Mouse (Mus musculus): Measurements from ENCODE around the gene Hoxa3.

Hoxa3 gene

DNA sequence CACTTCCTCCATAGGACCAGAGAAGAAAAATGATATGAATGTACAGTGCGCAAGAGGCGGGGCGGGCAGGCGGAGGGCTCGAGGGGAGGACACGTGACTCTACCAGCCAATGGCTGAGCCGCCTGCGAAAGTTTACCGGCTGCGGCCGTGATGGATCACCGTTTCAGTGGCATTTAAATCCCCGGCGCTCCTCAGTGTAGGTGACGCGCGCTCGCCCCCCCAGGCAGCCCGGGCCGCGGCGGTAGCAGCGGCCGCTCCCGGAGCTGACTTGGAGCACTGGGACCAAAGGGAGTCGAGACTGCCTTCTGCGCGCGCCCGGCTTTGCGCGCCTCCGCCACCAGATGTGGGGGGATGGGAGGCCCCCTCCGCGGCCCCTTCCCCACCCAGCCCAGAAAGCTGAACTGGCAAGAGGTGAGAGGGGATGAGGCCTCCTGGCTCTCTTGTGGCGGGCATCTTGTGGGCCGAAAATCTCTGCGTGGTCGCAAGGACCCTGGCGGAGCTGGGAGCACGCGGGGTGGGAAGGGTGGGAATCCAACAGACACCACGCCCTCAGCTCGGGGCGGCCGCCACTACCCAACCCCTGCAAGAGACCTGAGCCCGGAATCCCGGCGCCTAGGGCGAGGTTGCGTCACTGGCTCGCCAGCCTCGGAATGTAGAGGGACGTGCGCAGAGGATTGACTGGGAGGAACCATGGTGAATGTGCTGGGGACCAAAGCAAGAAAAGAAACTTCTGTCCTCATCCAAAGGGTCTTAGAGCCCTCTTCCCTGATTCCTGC is 54.7 kb downstream of the Hoxa3 start, which contains the start of gene Hoxa1:
Hoxa1 (minus strand) TSS at position 42 of the 776 bp plus-strand sequence.
- no peak for DNase-seq (ENCODE audit: extremely low spot score, low read depth, low spot score)

DNA sequence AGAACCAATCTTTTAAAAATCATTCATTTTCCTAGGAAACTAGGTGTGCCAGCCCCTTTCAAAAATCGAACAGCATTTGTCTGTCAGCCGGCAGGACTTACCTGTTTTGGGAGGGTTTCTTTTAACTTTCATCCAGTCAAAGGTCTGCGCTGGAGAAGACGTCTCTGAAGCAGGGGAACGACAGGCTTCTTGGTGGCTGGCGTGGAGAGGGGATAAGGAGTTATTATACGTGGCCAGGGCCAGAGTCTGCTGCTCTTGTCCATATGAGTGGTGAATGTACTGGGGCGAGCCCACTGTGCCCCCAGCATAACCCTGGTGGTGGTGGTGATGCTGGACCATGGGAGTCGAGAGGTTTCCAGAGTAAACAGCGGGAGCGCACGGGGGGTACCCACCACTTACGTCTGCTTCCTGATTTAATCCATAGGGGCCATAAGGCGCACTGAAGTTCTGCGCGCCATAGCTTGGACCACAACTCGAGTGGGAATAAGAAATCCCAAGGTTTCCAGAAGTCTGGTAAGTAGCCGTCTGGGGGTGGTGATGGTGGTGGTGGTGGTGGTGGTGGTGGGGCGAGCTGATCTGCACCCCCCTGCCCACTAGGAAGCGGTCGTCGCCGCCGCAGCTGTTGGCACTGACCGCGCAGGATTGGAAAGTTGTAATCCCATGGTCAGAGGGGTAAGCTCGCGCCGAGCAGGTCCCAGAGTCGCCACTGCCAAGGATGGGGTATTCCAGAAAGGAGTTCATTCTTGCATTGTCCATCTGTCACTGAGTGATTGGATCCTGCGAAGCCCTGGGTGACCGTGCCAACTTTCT is 55.5 kb downstream of the Hoxa3 start:
- no peak for DNase-seq (ENCODE audit: extremely low spot score, low read depth, low spot score)

DNA sequence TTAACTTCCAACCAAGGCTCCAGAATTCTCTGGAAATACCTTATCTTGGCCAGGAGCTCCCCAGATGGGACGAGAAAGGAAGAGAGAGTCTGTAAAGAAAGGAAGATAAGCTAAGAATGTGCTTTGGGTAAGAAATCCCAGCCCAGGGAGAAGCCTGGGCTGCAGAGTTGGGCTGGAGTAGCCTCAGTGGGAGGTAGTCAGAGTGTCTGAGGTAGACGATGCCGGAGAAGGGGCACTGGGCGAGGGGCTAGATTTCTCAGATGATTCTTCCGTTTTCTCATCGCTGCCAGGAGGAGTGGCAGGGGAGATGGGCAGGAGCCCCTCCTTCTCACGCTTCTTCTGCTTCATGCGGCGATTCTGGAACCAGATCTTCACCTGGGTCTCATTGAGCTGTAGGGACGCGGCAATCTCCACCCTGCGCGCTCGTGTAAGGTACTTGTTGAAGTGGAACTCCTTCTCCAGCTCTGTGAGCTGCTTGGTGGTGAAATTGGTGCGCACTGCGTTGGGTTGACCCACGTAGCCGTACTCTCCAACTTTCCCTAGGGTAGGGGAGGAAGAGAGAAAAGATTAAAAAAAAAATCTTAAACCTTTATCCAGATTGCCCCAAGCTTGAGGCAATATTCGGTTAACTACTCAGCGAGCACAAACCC is 56.5 kb downstream of the Hoxa3 start:
- DNase-seq (ENCODE audit: extremely low spot score, low read depth, low spot score): no peak

DNA sequence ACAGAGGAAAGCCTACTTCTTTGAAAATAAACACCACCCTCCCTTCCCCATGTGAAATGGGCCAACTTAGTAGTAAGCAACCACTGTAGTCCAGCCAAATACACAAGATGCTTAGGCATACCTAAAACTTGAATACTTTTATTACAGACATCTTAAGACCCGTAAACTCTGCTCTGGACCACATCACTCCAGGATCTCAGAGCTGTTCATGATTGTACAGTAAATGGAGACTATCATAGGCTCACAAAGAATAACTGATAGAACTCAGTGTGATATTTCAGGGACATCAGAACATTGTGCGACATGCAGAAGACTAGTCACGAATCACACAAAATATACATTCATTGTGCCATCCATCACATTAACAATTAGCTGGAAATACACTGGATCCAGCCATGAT is 57.7 kb downstream of the Hoxa3 start:
- no peak for DNase-seq (ENCODE audit: extremely low spot score, low read depth, low spot score)

DNA sequence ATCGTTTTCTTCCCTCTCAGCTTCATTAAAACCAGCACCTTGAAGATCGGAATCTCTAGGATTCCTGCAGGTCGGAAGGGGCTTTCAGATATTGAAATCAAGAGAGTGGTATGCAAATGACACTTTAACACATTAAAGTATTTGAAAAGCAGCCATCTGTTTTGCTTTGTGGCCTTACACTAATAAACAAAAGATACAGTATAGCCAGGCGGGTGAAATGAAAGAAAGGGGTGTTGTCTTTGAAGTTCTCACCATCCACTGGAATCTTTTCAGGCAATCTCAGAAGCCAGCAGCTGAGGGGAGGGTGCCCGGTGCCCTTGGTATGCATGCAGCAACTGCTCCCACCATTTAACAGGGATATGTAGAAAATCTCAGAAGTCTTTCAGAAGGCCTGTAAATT is 59.1 kb downstream of the Hoxa3 start:
- DNase-seq (ENCODE audit: extremely low spot score, low read depth, low spot score): no peak

DNA sequence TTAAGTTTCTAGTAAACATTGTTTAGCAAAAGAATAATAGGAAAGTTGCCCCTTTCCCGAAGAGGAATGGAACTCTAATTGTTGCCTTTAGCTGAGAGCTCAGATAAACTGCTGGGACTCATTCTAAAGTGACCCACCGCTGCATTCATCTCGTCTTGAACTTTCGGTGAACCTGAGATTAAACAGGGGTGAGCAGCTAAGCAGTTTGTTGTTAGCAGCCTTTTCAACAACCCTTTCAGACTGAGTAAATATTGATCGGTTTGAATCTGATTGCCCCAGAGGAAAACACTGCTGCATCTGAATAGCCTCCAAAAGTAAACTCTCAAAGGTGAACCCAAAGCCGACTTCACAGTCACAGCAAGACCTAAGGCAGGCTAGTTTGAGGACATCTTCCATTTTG is 59.9 kb downstream of the Hoxa3 start:
- DNase-seq (ENCODE audit: extremely low spot score, low read depth, low spot score): no peak

DNA sequence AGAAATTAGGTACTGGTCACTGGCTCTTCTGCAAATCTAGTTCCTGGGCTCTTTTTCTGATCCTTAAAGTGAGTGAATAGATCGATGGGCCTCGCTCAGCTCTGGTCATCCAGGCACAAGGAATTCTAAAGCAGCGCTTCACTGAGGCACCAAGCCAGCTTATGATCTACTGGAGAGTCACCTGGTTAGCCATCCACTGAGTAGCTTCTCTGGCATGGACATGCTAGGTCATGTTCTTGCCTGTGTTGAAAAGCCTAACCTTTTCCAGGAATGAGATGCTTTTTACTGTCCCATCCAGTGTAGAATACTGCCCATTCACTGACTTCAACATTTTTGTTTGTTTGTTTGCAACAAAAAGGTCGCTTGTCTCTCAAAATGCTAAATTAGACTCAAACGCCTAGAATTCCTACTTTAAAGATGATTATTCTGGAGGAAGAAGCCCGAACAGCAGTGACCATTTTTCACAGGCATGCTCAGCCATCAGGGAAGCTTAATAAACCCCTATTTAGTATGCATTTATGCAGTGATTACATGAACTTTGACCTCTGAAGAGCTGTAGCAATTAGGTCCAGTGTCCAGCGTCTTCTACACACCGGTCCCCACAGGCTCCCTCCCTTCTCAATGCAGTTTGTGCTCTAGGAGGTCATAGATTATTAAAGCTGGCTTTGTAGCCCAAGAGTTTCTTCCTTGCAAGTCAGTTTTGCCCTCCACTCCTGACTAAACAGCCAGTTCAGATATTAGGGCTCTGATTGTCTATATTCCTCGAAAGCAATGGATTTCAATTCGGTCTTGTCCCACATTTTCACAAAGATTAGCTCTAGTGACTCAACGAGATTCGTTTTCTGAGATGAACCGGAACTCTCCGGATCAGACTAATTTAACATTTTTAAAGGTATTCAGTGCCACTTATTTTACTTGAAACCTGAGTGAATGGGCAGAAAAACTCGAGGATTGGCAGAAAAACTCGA is 60.6 kb downstream of the Hoxa3 start:
- no peak for DNase-seq (ENCODE audit: extremely low spot score, low read depth, low spot score)

DNA sequence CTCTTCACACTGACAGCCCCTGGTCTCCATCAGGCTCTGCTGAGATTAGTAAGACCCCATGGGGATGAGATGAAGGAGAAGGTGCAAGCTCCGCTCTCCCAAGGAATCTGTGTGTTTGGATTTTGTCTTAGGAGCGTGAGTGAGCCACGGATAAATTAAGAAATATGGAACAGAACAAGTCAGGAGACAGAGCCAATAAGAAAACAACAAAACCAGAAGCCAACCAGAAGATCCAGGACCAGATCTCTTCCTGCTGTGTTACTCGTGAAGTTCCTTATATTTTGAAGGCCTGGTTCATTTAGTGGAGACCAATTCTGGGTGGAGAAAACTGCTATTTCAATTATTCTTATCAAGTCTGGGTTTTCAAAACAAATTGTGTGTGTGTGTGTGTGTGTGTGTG is 61.6 kb downstream of the Hoxa3 start:
- no peak for DNase-seq (ENCODE audit: extremely low spot score, low read depth, low spot score)

DNA sequence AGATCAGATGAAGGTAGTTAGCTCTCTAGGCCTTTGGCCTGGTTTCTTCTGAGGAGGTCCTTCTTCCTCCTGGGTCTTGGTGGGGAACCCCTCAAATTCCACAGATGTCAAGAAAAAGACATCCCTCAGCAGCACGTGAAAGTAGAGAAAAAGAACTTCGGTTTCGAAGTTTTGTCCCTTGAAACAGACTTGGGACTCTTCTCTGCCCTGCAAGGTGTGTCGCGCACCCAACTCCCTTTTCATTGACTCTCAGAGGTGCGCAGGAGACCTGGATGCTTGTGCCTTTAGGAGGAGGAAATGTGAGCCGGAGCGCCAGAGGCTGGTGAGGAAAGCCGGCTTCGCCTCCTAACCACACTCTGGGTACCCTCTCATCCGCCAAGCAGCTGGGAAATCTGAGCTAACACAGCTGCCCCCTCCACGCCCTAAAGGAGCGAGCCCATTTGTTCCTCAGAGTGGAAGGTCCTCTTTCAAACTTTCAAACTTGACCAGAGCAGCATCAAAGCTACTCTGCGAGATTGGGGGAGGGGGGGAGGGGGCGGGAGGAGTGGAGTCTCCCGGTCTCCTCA is 62.7 kb downstream of the Hoxa3 start:
- DNase-seq (ENCODE audit: extremely low spot score, low read depth, low spot score): no peak

DNA sequence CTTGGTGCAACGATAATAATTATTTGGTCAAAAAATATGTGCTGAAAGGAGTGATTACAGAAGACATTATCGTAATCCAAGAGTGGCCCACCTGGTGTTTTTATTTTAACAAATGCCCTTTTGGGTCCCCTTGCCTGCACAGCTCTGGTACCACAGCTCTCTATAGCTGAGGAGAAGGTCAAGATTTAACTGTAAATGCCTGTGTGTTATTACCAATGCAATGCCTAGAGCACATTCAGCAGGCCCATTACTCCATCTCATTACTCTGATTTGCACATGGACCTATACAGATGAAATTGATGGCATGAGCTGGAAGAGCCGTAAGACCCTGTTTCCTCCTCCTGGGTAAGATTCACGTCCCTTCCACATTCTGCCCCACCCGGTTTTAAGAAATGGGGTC is 74.0 kb downstream of the Hoxa3 start:
- no peak for DNase-seq (ENCODE audit: extremely low spot score, low read depth, low spot score)

DNA sequence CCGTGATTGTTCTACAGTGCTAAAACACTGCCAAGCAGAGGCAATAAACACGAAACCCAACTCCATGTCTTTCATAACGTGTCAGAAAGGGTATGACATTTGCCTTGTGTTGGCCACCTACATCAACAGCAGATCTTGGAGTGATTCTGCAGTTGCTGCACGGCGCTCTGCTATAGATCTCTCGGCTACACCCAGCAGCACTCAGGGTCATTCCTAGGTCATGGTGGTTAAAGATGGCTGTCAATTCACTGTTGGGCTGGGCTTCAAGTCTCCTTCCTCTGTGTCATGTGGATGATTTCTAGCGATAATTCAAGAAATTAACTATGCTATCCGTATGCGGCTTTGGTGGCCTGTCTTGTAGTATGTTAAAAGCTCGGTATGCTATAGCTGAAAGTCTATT is 74.6 kb downstream of the Hoxa3 start:
- no peak for DNase-seq (ENCODE audit: extremely low spot score, low read depth, low spot score)

DNA sequence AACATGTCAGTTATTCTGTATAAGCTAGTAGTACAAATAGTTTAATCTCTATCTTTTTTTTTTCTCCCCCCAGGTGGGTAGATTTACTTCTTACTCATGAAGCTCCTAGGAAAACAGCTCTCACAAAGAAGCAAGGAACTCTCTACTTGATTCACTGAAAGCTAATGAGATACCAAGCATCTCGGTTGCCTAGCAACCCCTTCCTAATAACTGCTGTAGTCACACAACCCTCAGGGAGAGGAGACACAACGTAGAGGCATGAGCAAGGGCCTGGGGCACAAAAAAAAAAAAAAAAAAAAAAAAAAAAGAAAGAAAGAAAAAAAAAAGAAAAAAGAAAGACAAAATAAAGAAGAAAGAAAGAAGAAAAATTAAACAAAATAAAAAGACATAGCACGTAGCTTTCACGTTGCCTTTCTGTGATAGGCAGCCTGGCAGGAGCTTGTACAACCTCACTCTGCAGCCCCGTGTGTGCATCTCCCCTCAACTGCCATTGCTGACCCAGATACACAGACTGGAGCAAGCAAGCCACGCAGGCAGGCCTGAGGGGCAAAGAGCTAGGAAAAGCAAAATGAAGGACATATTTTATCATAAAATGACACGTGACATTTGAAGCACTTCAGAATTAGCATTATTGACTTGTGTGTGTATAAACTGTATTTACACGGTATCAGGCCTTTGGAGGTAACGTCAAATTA is 75.1 kb downstream of the Hoxa3 start:
- DNase-seq (ENCODE audit: extremely low spot score, low read depth, low spot score): no peak

DNA sequence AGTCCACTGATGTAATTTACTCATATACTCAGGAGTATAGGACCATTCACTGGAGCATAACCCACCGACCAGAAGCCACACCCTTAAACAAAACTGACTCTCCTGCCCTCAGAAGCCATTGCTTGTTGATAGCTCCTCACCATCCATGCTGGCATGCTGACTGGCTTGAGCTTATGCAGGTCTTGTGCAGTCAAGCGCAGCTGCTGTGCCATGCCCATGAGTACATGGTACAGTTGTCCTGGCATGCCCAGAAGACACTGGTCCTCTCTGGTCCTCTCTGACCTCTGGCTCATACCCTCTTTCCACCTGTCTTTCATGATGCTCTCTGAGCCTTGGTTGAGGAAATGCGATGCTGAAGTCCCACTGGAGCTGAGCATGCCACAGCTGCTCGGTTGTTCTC is 89.5 kb downstream of the Hoxa3 start:
- DNase-seq (ENCODE audit: extremely low spot score, low read depth, low spot score): no peak

DNA sequence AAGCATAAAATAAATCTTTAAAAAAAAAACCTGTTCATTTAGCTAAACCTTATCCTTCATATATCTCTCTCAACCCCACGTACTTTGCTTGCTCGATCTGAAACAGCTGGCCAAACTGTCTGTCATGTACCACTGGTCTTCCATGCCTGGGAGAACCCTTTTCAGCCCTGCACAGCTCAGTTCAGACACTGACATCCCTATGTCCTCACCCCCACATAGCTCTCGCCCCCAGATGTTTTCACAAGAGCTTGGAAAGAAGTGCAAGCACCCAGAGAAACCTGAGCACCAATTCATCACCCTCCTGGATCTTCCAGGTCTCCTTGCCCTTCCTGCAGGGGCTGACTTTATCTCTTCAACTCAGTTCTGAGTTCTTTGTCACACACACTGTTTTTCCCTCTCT is 92.0 kb downstream of the Hoxa3 start:
- DNase-seq (ENCODE audit: extremely low spot score, low read depth, low spot score): no peak

Data from hindlimb bud, embryonic 11.5 days (tissue).